Mouse (Mus musculus) ES-E14 (cell line): ENCODE measurements around the gene Mt3. TPM values are rescaled to one million over a fixed set of nuclear protein-coding genes. Genes with fewer than 3 reads are reported as not detected.
A peak's percentile ranks its signal among the peaks of the same experiment; 100 is the strongest.

ENCODE experiments used
- DNase-seq: peaks from one replicate; pipeline ENCODE4 v3.0.0-alpha.2; 2013; ENCODE audit warnings: low read depth, low spot score
- H3K27ac ChIP-seq: 2 replicates; pipeline ENCODE4 v1.5.1; 2012; ENCODE audit warnings: low read depth, mild to moderate bottlenecking, low read length, moderate library complexity, mixed read lengths; ENCODE audit not compliant: poor library complexity, insufficient read depth, severe bottlenecking
- H3K36me3 ChIP-seq: 2 replicates; pipeline ENCODE4 v1.6.1; 2012; ENCODE audit warnings: mild to moderate bottlenecking, low read length, moderate library complexity, mixed read lengths; ENCODE audit not compliant: control insufficient read depth, poor library complexity, insufficient read depth, severe bottlenecking
- H3K4me1 ChIP-seq, 2 experiments: fragments of 150-350 bp in 1 of 2; sonication (generic) in 1 of 2; 2 replicates each; pipeline ENCODE4 v1.6.1; 2012; ENCODE audit warnings: low read length in 2 of 2, mild to moderate bottlenecking in 1 of 2, mixed read lengths in 1 of 2; ENCODE audit not compliant: control insufficient read depth in 2 of 2, insufficient read depth in 2 of 2, poor library complexity in 1 of 2
- H3K4me3 ChIP-seq, 2 experiments: fragments of 150-350 bp in 1 of 2; sonication (generic) in 1 of 2; 2 replicates each; pipeline ENCODE4 v1.5.1; 2012; ENCODE audit warnings: low read length in 2 of 2, low read depth in 1 of 2, mild to moderate bottlenecking in 1 of 2, mixed read lengths in 1 of 2; ENCODE audit not compliant: insufficient read depth in 1 of 2, poor library complexity in 1 of 2, severe bottlenecking in 1 of 2
- H3K9ac ChIP-seq: 2 replicates; pipeline ENCODE4 v1.6.1; 2012; ENCODE audit warnings: low read depth, mild to moderate bottlenecking, low read length, mixed read lengths; ENCODE audit not compliant: poor library complexity, insufficient read depth, severe bottlenecking
- H3K9me3 ChIP-seq: fragments of 150-350 bp; sonication (generic); 2 replicates; pipeline ENCODE4 v1.6.1; 2012; ENCODE audit warnings: low read depth, mild to moderate bottlenecking, low read length; ENCODE audit not compliant: control insufficient read depth, insufficient read depth
- CHD2 ChIP-seq: IDR thresholded peaks from 2 replicates; pipeline ENCODE4 v1.6.1; 2014; ENCODE audit warnings: mild to moderate bottlenecking, low read depth, low read length, inconsistent platforms
- HCFC1 ChIP-seq: IDR thresholded peaks from 2 replicates; pipeline ENCODE4 v1.6.1; 2012; ENCODE audit warnings: low read length, inconsistent platforms, borderline replicate concordance; ENCODE audit not compliant: insufficient read depth
- MAFK ChIP-seq: IDR thresholded peaks from 2 replicates; pipeline ENCODE4 v1.6.1; 2014; ENCODE audit warnings: mild to moderate bottlenecking, low read depth, low read length, inconsistent platforms; ENCODE audit not compliant: insufficient read depth
- ZC3H11A ChIP-seq: IDR thresholded peaks from 2 replicates; pipeline ENCODE4 v1.6.1; 2012; ENCODE audit warnings: low read depth, mild to moderate bottlenecking, inconsistent platforms, low read length, borderline replicate concordance
- ZNF384 ChIP-seq: IDR thresholded peaks from 2 replicates; pipeline ENCODE4 v1.6.1; 2012; ENCODE audit warnings: low read depth, low read length, inconsistent platforms
- in situ Hi-C, 2 experiments: fragments of 600-800 bp; cut with MboI; formaldehyde crosslinking; loops; one replicate each; pipeline ENCODE4 v1.15.1; 2025; ENCODE audit warnings: low sequenced_read_pairs in 2 of 2, inconsistent platforms in 1 of 2; ENCODE audit not compliant: unreplicated experiment in 2 of 2
- total RNA-seq: library from RNA; depleted of rRNA; stranded (reverse); fragments of 300-350 nt; gene quantifications from 2 replicates; pipeline ENCODE4 v1.2.3, GENCODE M21; 2012

Gene Mt3
- total RNA-seq, 1 experiment: 6.6 TPM

DNA sequence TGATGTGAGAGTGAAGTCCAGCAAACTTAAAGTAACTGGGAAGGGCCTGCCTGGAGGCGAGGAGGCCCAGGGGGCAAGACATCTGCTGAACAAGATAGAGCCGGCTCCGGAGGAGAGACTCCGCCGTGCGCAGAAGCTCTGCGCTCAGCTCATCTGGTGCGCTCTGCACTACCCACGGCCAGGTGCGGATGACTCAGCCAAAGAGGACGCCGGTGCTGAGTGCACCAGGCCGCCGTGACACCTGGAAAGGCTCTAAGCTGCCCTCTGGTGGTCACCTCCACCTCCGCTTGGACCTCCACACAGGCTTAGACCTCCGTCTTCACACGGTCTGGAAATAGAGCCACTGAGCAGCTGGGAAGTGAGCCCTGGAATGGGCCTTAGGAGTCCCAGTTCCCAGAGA lies 34.1 kb downstream of the Mt3 start:
- in situ Hi-C loops: no loop called here
- Histone ChIP-seq H3K27ac (peak overlapping the region; percentile 61), H3K4me1 (peaks cover 15 to 32% of the 10 kb centered on the region in 2 experiments), H3K9me3 (no peaks in the 10 kb centered on the region), H3K4me3 (peak overlapping the region; percentile 7 to 15; a peak in 3 of 4 replicates), H3K36me3 (no peaks in the 10 kb centered on the region), H3K9ac (peak overlapping the region; percentile 58)
- no peak for DNase-seq
- peak; percentile 6; the same call in 1 of the 2 replicates for TF ChIP-seq ZC3H11A
- no peak for TF ChIP-seq HCFC1
- no peak for TF ChIP-seq CHD2
- TF ChIP-seq MAFK: peak; percentile 99
- TF ChIP-seq ZNF384: no peak

DNA sequence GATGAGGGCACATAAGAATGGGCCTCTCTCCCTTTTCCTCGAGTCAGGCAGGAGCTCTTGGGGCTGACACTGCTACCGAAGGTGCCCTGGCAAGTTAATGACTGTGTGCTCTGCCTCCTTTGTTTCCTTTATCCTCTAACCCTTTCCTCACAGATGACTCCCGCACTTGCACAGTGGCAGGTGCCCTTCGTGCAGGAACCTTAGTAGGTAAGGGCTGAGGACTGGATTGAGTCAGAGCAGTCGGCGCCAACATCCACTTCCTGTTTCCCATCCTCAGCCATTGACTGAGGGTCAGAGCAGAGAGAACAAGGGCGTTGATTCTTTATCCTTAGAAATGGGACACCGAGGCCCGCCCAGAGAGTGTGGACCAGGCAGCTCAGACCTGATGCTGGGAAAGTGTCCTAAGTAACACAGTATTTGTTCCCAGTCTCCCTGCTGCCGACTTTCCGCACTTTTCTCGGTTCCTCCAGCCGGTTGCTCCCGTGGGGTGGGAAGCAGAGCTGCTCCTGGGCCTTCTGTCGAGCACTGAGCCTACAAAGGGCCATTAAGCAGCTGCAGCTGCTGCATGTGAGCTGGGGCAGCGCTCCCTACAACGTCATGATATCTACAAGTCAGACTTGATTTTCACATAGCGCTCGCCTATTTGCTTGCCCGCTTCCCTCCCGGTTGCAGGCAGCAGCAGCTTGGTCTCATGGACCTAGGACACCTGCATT lies 35.0 kb downstream of the Mt3 start:
- H3K9ac ChIP-seq: peak overlapping the region; percentile 58

DNA sequence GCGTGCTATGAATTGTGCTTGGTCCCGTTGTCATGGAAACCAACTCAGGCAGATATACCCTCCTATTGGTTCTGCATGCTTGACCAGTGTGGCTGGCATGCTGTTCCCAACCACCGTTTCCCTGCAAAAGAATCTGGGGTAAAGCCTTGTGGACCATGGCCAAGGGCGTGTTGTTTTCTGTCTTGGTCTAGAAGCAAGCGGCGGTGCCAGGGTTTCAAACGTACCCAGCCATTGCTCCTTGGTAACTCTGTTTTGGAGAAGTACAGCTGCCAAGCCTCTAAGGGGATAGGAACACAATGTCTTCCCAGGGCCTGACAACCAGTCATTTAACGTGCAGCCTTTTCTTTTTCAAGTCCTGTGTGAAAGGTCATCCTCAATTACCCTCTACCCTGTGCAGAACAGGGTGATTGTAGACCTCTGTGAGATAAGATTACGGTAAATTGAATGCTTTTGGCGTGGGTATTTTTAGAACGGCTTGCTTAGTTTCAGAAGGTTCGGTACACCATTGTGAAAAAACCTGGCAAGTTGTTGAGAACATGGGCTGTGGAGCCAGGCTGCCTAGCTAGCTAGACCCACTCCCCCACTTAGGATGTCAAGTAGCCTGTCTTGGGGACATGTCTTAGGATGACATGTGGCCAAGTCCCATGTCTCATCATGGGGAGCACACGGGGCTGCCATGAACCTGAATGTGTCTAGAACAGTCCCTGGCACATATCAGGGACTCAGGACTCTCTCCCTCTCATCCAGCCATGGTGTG lies 37.0 kb downstream of the Mt3 start:
- no peak for TF ChIP-seq CHD2
- TF ChIP-seq ZNF384: no peak
- TF ChIP-seq MAFK: no peak
- TF ChIP-seq HCFC1: no peak
- no peak for TF ChIP-seq ZC3H11A
- H3K36me3 ChIP-seq: no peaks in the 10 kb centered on the region
- in situ Hi-C loops: no loop called here
- H3K9ac ChIP-seq: no peak overlapping the region
- no peak for DNase-seq
- H3K9me3 ChIP-seq: no peaks in the 10 kb centered on the region
- peaks cover 7 to 32% of the 10 kb centered on the region in 2 experiments for H3K4me1 ChIP-seq
- H3K4me3 ChIP-seq: no peak overlapping the region
- no peak overlapping the region for H3K27ac ChIP-seq

More for the DNA sequence above, 35.0 kb downstream of the Mt3 start:
- Histone ChIP-seq H3K9me3 (no peaks in the 10 kb centered on the region), H3K36me3 (no peaks in the 10 kb centered on the region), H3K27ac (peak overlapping the region; percentile 60), H3K4me1 (peaks cover 12 to 34% of the 10 kb centered on the region in 2 experiments), H3K4me3 (peak overlapping the region; percentile 9; a peak in 2 of 4 replicates)
- no peak for DNase-seq
- no peak for TF ChIP-seq MAFK
- TF ChIP-seq ZC3H11A: no peak
- TF ChIP-seq ZNF384: no peak
- in situ Hi-C loops: no loop called here

DNA sequence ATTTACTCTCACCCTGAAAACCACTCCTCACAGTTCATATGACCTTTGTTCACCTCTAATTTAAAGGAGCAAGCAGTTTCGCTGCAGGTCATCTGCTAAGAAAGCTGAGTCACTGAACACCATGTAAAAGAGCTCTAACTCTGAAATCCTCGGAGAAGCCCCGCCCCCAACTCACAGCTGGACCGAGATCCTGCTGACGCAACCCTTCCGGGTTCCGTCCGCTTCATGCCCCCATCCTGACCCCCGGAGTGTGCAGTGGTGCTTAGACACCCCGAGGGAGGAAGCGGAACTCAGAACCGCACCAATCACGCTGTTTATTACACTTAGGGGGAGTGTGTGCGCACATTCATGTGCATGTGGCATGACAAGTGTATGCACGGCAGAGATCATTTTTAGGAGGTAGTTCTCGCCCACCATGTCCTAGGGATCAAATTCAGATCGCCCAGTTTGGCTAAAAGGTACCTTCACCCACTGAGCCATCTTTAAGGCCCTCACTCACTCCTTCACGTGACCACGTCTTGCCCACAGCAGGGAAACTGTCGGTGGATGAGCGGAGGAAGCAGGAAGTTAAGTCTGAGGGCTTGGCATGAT lies 38.8 kb downstream of the Mt3 start:
- DNase-seq: no peak
- in situ Hi-C loops: no loop called here
- Histone ChIP-seq H3K9me3 (no peaks in the 10 kb centered on the region), H3K4me3 (peak overlapping the region; percentile 16 to 29), H3K4me1 (peaks cover 3 to 29% of the 10 kb centered on the region in 2 experiments), H3K27ac (peak overlapping the region; percentile 89), H3K9ac (peak overlapping the region; percentile 62), H3K36me3 (no peaks in the 10 kb centered on the region)
- TF ChIP-seq MAFK (peak; percentile 94), ZNF384 (no peak), CHD2 (no peak), ZC3H11A (no peak), HCFC1 (no peak)
